Mouse (Mus musculus) liver, postnatal 0 days (tissue): ENCODE measurements around the gene Moap1.

Experiments used
- CTCF ChIP-seq: sonication (generic); IDR thresholded peaks from 2 replicates; pipeline ENCODE4 v1.5.1; 2016; ENCODE audit warnings: antibody characterized with exemption, low read depth
- EP300 ChIP-seq: IDR thresholded peaks from 2 replicates; pipeline ENCODE4 v1.6.1; 2016; ENCODE audit warnings: antibody characterized with exemption, low read depth, mild to moderate bottlenecking

DNA sequence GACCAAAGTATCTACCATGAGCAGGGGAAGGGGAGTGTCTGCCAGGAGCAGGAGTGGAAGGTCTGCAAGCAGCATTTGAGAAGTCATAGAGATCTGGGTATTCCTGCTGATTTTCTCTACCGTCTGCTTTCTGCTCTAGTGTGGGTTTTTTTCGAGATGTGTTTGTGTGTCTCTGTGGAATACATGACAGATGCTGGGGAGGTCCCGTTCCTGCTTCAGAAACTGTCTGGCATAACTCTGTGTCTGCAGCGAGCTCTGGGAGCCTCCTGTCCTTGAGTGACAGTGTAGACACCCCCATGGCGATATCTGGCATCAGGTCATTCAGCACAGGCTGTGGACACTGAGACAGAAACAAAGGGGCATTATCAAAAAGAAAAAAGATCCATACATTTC lies 42.1 kb upstream of the Moap1 start:
- no peak for TF ChIP-seq EP300
- no peak for TF ChIP-seq CTCF
